Mouse (Mus musculus) heart, embryonic 14.5 days (tissue): ENCODE data around the gene Col9a3. TPM values are rescaled to one million over a fixed set of nuclear protein-coding genes. Genes with fewer than 3 reads are reported as not detected.
A peak's percentile ranks its signal among the peaks of the same experiment; 100 is the strongest.

Source experiments
- ATAC-seq: fragments of 200-750 bp; cut with Nextera tagmentation; 2 replicates; pipeline ENCODE4 v1.8.0; 2017; ENCODE audit warnings: low read depth, moderate TSS enrichment; ENCODE audit not compliant: insufficient number of reproducible peaks, insufficient read depth, low FRiP score
- H3K27ac ChIP-seq, 2 experiments: fragments of 200-500 bp in 1 of 2; fragments of 300-500 bp in 1 of 2; sonication (generic) in 1 of 2; replicated peaks in 1 of 2; 2 replicates each; pipeline ENCODE4 v1.5.1; 2012 to 2014; ENCODE audit warnings: low read depth in 2 of 2, low read length in 2 of 2, control low read depth in 1 of 2, mild to moderate bottlenecking in 1 of 2, mixed read lengths in 1 of 2; ENCODE audit not compliant: control insufficient read depth in 1 of 2, insufficient read depth in 1 of 2
- H3K27me3 ChIP-seq: fragments of 300-500 bp; sonication (generic); 2 replicates; pipeline ENCODE4 v1.6.1; 2014; ENCODE audit warnings: mild to moderate bottlenecking, low read length, control low read depth; ENCODE audit not compliant: control insufficient read depth, insufficient read depth
- H3K36me3 ChIP-seq: fragments of 300-500 bp; sonication (generic); 2 replicates; pipeline ENCODE4 v1.6.1; 2014; ENCODE audit warnings: mild to moderate bottlenecking, control low read depth, low read length, mixed read lengths; ENCODE audit not compliant: control insufficient read depth, insufficient read depth
- H3K4me1 ChIP-seq, 2 experiments: fragments of 200-500 bp in 1 of 2; fragments of 300-500 bp in 1 of 2; sonication (generic) in 1 of 2; 2 replicates each; pipeline ENCODE4 v1.6.1; 2012 to 2014; ENCODE audit warnings: low read length in 2 of 2, control low read depth in 1 of 2, mixed read lengths in 1 of 2; ENCODE audit not compliant: control insufficient read depth in 2 of 2, insufficient read depth in 2 of 2
- H3K4me2 ChIP-seq: fragments of 300-500 bp; sonication (generic); 2 replicates; pipeline ENCODE4 v1.6.1; 2014; ENCODE audit warnings: mild to moderate bottlenecking, low read length
- H3K4me3 ChIP-seq, 2 experiments: fragments of 200-500 bp in 1 of 2; fragments of 300-500 bp in 1 of 2; sonication (generic) in 1 of 2; 2 replicates each; pipeline ENCODE4 v1.5.1; 2012 to 2014; ENCODE audit warnings: low read length in 2 of 2, mild to moderate bottlenecking in 2 of 2, control low read depth in 1 of 2, low read depth in 1 of 2, moderate library complexity in 1 of 2; ENCODE audit not compliant: control insufficient read depth in 1 of 2, insufficient read depth in 1 of 2
- H3K9ac ChIP-seq: fragments of 300-500 bp; sonication (generic); 2 replicates; pipeline ENCODE4 v1.6.1; 2014; ENCODE audit warnings: mild to moderate bottlenecking, low read length
- H3K9me3 ChIP-seq: fragments of 300-500 bp; sonication (generic); 2 replicates; pipeline ENCODE4 v1.6.1; 2016; ENCODE audit warnings: low read length, control low read depth; ENCODE audit not compliant: control insufficient read depth
- WGBS: fragments of 180-500 bp; shearing (Covaris S2); extraction: QIAGEN DNeasy Blood & Tissue Kit; methylation state at CpG from one replicate; pipeline ENCODE4 v1.1.7; 2014; 5-methylcytosine and 5-hydroxymethylcytosine counted together
- polyA plus RNA-seq: library from polyadenylated mRNA; unstranded; fragments of >200 nt; fragmentation: Nextera tagmentation; extraction: Ambion mirVana; gene quantifications from 2 replicates; pipeline ENCODE4 v1.2.1, GENCODE M21; 2014

Col9a3 gene
- polyA plus RNA-seq, result 10.6 and 12.2 TPM in 2 replicates

GRCm38 (mm10) chr2:180597490-180597889 is at the start of gene Col9a3:
TSS of gene Col9a3 (plus strand) at chr2:180597790.
- H3K4me3 ChIP-seq, result peak within 1 kb of the TSS; percentile 32 to 39
- peaks cover 5 to 7% of the 10 kb centered on the region in 2 experiments; a peak in 1 of 4 replicates for H3K4me1 ChIP-seq
- WGBS, result 43% methylated on average over 4 of the region's 4 CpGs
- no peaks in the 10 kb centered on the region for H3K9me3 ChIP-seq
- peaks cover 34% of the 10 kb centered on the region for H3K36me3 ChIP-seq
- no peak for ATAC-seq
- peak within 1 kb of the TSS; percentile 64 for H3K4me2 ChIP-seq
- H3K27ac ChIP-seq, result no peak within 1 kb of the TSS
- H3K27me3 ChIP-seq, result peaks cover 42% of the 10 kb centered on the region
- peak within 1 kb of the TSS; percentile 36 for H3K9ac ChIP-seq

- no peak overlapping the region for H3K27ac ChIP-seq
- WGBS, result 71% methylated on average over 3 of the region's 3 CpGs
- H3K4me3 ChIP-seq, result no peak overlapping the region
These were observed 45.2 kb upstream of the Col9a3 start for GRCm38 (mm10) chr2:180552340-180552739.

GRCm38 (mm10) chr2:180555219-180555618 is 42.4 kb upstream of the Col9a3 start:
- no peak overlapping the region for H3K27ac ChIP-seq
- WGBS, result 47% methylated on average over 3 of the region's 3 CpGs
- H3K4me3 ChIP-seq, result no peak overlapping the region
- 0 out of 2 replicates have a peak, but pooled peaks cover 3% of the 10 kb centered on the region for H3K9me3 ChIP-seq
- no peaks in the 10 kb centered on the region for H3K27me3 ChIP-seq
- H3K4me2 ChIP-seq, result no peak overlapping the region
- H3K36me3 ChIP-seq, result no peaks in the 10 kb centered on the region
- no peak overlapping the region for H3K9ac ChIP-seq
- H3K4me1 ChIP-seq, result no peaks in the 10 kb centered on the region
- ATAC-seq, result no peak

More at GRCm38 (mm10) chr2:180552340-180552739, 45.2 kb upstream of the Col9a3 start:
- no peak for ATAC-seq
- Histone ChIP-seq H3K9me3 (no peaks in the 10 kb centered on the region), H3K27me3 (no peaks in the 10 kb centered on the region), H3K9ac (no peak overlapping the region), H3K36me3 (no peaks in the 10 kb centered on the region), H3K4me1 (no peaks in the 10 kb centered on the region), H3K4me2 (no peak overlapping the region)

GRCm38 (mm10) chr2:180556470-180556869 is 41.1 kb upstream of the Col9a3 start:
- H3K27me3 ChIP-seq, result no peaks in the 10 kb centered on the region
- H3K4me2 ChIP-seq, result no peak overlapping the region
- WGBS, result 61% methylated on average over 3 of the region's 3 CpGs
- no peak overlapping the region for H3K4me3 ChIP-seq
- H3K9me3 ChIP-seq, result 0 out of 2 replicates have a peak, but pooled peaks cover 3% of the 10 kb centered on the region
- H3K4me1 ChIP-seq, result no peaks in the 10 kb centered on the region
- H3K36me3 ChIP-seq, result no peaks in the 10 kb centered on the region
- no peak overlapping the region for H3K27ac ChIP-seq
- H3K9ac ChIP-seq, result no peak overlapping the region
- no peak for ATAC-seq

GRCm38 (mm10) chr2:180560245-180560644 is 37.3 kb upstream of the Col9a3 start:
- H3K4me2 ChIP-seq, result no peak overlapping the region
- no peaks in the 10 kb centered on the region for H3K36me3 ChIP-seq
- H3K4me3 ChIP-seq, result no peak overlapping the region
- H3K4me1 ChIP-seq, result no peaks in the 10 kb centered on the region
- ATAC-seq, result no peak
- H3K27ac ChIP-seq, result no peak overlapping the region
- 50% methylated on average over 5 of the region's 5 CpGs for WGBS
- H3K27me3 ChIP-seq, result no peaks in the 10 kb centered on the region
- 0 out of 2 replicates have a peak, but pooled peaks cover 3% of the 10 kb centered on the region for H3K9me3 ChIP-seq
- H3K9ac ChIP-seq, result no peak overlapping the region

- H3K9ac ChIP-seq, result no peak overlapping the region
- H3K4me1 ChIP-seq, result no peaks in the 10 kb centered on the region
- no peak overlapping the region for H3K4me2 ChIP-seq
- H3K27me3 ChIP-seq, result no peaks in the 10 kb centered on the region
- 0 out of 2 replicates have a peak, but pooled peaks cover 3% of the 10 kb centered on the region for H3K9me3 ChIP-seq
- 54% methylated on average over 5 of the region's 5 CpGs for WGBS
- ATAC-seq, result no peak
- no peak overlapping the region for H3K27ac ChIP-seq
- H3K36me3 ChIP-seq, result no peaks in the 10 kb centered on the region
- no peak overlapping the region for H3K4me3 ChIP-seq
These were observed 35.4 kb upstream of the Col9a3 start for GRCm38 (mm10) chr2:180562146-180562545.

GRCm38 (mm10) chr2:180563296-180563695 is 34.3 kb upstream of the Col9a3 start:
- Histone ChIP-seq H3K4me1 (no peaks in the 10 kb centered on the region), H3K4me2 (no peak overlapping the region), H3K27me3 (no peaks in the 10 kb centered on the region), H3K27ac (no peak overlapping the region), H3K9ac (no peak overlapping the region), H3K9me3 (0 out of 2 replicates have a peak, but pooled peaks cover 3% of the 10 kb centered on the region), H3K36me3 (no peaks in the 10 kb centered on the region), H3K4me3 (no peak overlapping the region)
- no peak for ATAC-seq
- 53% methylated on average over 6 of the region's 6 CpGs for WGBS

GRCm38 (mm10) chr2:180563841-180564240 is 33.7 kb upstream of the Col9a3 start:
- peaks cover 3% of the 10 kb centered on the region in 2 experiments for H3K4me1 ChIP-seq
- no peak overlapping the region for H3K27ac ChIP-seq
- H3K36me3 ChIP-seq, result no peaks in the 10 kb centered on the region
- no peak overlapping the region for H3K9ac ChIP-seq
- no peaks in the 10 kb centered on the region for H3K27me3 ChIP-seq
- H3K4me3 ChIP-seq, result no peak overlapping the region
- H3K9me3 ChIP-seq, result 0 out of 2 replicates have a peak, but pooled peaks cover 3% of the 10 kb centered on the region
- no peak for ATAC-seq
- 38% methylated on average over 5 of the region's 5 CpGs for WGBS
- no peak overlapping the region for H3K4me2 ChIP-seq
